Mouse (Mus musculus) v-Abl transformed pro-B cells (cell line): ENCODE results near the gene Mier2.

Experiments used
- in situ Hi-C, 2 experiments: fragments of 400-800 bp; cut with MboI; formaldehyde crosslinking; loops; one replicate each; pipeline ENCODE4 v1.15.1; 2025; ENCODE audit not compliant: unreplicated experiment in 2 of 2

Gene Mier2

GRCm38 (mm10) chr10:79542171-79542570, 12.8 kb downstream of the Mier2 start:
- in situ Hi-C loops: no loop called here

GRCm38 (mm10) chr10:79541522-79541921, 13.5 kb downstream of the Mier2 start:
- in situ Hi-C loops: no loop called here

- in situ Hi-C loops: no loop called here
Observed at GRCm38 (mm10) chr10:79540746-79541145, 14.3 kb downstream of the Mier2 start.

DNA sequence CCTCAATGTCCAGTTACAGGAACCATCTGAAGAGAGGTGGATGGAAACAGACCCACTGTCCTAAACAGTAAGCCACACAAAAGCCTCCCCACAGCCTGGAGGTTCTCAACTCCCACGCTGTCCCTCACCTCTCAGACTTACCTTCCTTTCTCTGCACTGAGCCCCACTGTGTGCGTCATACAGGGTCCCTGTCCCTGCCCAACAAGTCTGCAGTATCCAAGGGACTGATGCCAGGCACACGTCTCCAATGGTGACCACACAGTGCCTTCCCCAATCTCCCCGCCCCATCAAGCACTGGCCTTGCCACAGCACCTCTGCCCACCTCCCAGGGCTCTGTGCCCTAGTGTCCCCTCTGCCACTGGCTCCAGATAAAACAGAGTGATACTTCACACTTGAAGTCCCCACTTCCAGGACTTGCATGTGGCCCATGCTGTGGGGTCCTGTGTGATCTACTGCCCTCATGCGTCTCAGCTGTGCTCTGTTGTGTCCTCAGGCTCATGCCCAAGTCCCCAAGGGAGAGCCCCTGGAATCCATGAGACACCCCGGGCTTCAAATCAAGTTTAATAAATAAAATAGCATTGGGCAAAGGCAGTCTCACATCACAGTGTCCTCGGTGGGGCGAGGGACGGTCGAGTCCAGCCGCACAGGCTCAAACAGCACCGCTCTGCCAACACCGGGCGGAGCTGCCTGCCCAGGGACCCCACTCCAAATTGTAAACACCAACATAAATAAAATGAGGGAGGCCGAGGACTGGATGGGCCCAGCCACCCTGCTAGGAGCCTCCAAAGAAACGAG, 15.1 kb downstream of the Mier2 start:
- in situ Hi-C loops: no loop called here

DNA sequence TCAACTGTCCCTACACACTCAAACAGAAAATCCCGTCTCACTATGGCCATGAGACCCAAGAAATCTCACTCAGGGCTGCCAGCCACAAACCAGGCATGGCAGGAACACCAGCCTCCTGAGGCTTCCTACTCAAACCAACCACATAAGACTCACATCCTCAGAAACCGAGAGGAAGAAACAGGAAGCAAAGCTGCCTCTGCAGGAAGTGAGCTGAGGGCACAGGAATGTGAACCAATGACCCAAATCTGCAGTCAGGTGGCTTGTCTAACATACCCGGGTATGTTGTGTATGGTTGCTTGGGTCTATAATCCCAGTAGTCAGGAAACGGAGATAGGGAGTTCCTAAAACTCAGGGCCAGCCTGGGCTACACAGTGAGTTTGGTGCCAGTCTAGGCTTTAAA, 16.1 kb downstream of the Mier2 start:
- in situ Hi-C loops: no loop called here

GRCm38 (mm10) chr10:79538323-79538722, 16.7 kb downstream of the Mier2 start:
- in situ Hi-C loops: no loop called here

- in situ Hi-C loops: no loop called here
Observed at GRCm38 (mm10) chr10:79537781-79538180, 17.2 kb downstream of the Mier2 start.

GRCm38 (mm10) chr10:79537271-79537670, 17.7 kb downstream of the Mier2 start:
- in situ Hi-C loops: no loop called here

DNA sequence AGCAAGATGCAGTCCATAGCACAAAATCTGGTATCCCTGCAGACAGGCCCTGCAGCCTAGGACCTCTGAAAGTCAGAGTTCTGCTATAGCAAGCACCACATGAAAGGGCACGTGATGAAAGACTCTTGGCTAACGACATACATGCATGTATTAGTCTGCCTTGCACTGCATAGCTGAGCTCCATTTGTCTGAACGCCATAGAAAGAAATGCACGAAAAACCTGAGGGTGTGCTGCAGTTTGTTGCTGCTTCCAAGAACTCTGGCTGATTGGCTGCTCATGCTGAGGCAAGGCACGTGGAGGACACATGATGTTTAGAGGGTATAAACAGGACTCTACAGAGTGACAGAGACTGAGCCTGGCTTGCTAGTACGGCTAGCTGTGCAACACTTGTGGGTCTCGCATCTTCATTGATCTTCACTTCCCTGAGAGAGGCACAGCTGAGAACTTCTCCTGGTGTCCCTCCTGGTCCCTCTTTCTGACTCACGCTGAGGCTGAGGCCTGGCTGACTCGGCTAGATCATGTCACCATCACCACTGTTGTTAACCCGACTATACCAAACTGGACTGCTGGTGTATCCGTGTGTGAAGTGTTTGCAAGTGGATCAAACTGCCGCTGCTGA, 18.4 kb downstream of the Mier2 start:
- in situ Hi-C loops: no loop called here

DNA sequence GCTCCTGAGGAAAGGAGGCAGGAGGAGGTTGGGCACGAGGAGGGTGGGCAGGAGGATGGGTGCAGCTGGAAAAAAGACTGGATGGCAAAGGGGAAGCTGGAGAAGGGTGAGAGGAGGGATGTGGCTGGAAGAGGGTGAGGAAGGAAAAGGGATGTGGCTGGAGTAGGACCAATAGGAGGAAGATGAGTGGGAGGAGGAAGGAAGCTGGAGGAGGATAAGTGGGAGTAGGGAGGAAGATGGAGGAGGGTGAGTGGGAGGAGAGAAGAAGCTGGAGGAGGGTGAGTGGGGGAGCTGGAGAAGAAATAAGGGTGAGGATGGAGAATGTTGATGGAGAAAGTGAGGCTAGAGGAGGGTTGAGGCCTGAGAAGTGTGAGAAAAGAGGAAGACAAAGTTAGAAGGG, 19.6 kb downstream of the Mier2 start:
- in situ Hi-C loops: no loop called here

DNA sequence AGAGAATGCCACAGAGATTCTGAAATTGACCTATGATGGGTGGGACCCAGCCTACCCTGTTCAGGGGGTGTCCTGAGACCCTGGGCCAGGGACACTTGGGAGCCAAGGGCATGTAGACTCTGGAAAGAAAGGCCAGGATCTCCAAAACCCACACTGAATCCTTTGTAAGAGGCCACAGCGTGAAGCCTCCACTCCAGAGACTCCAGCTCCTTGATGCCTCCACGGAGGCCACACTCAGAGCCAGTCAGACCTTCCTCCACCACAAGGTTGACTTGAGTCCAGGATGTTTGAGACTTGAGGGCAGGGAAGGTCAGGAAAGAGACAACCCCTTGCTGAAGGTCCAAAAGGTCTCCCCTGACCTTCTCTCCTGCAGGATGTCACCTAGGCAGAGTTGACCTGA, 20.6 kb downstream of the Mier2 start:
- in situ Hi-C loops: no loop called here

- in situ Hi-C loops: no loop called here
Observed at GRCm38 (mm10) chr10:79533126-79533911, 21.7 kb downstream of the Mier2 start, which contains the start of gene Plpp2. Gene Plpp2 (minus strand): TSS chr10:79533796.

DNA sequence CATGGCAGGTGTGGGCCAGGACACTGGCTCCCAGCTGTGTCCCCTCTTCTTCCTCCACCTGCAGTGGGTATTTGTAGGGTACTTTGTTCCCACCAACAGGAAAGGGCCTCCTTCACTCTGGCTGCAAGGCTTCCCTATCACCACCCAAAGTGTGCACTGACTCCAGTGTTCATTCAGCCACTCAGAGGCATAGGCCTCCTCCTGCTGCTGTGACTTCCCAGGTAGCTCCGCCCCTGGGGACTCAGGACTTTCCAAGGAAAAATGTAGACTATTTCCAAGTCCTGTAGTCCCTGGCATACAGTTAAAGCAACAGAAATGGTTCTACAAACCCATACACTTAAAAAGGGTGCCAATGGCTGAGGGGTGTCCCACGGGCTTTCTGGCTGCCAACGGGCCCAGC, 22.3 kb downstream of the Mier2 start:
- in situ Hi-C loops: no loop called here

DNA sequence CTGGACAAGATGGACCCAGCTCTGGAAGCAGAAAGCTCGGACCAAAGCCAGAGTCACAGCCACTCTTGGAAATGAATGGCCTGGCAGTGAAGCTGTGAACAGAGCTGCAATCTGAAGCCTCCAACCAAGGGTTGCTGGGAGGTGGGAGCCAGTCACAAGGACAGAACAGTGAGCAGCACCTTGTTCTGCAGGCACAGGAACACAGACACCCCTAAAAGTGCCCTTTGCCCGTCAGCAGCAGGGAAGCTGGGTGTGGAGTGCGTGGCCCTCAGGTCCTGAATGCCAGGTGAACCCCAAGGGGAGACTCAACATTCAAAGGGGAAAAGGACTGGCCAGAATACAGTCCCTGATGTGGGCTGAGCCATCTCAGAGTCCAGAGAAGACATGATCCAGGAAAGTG, 23.4 kb downstream of the Mier2 start:
- in situ Hi-C loops: no loop called here

DNA sequence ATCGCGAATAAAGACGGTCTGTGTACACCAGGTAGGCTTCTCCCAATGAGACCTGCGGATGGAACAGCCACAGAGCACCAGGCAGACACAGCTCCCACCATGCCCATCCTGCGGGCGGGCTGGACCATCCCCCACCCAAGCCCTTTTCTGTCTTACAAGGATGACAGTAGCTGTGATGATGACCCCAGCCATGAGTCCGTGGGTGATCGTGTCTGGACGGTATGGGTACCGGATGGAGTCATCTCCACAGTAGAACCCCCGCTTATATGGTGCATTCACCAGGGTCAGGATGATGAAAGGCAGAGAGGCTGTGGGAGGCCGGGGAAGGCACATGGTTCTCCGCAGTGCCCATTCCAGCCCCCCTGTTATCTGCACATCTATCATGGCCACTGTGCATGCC, 24.3 kb downstream of the Mier2 start:
- in situ Hi-C loops: no loop called here

- in situ Hi-C loops: no loop called here
Observed at GRCm38 (mm10) chr10:79530241-79530640, 24.8 kb downstream of the Mier2 start.

DNA sequence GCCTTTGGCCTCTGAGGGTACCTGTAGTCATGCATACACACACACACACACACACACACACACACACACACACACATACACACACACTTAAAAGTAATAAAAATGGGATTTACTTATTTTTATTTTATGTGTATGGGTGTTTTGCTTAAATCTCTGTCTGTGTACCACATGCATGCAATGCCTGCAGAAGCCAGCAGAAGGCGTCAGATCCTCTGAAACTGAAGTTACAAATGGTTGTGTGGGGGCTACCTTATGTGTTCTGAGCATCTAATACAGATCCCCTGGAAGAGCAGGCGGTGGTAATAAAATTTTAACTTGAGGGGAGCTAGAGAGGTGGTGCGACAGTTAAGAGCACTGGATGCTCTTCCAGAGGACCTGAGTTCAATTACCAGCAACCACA, 26.9 kb downstream of the Mier2 start:
- in situ Hi-C loops: no loop called here

GRCm38 (mm10) chr10:79527453-79527845, 27.6 kb downstream of the Mier2 start:
- in situ Hi-C loops: no loop called here

- in situ Hi-C loops: no loop called here
Observed at GRCm38 (mm10) chr10:79526661-79527452, 28.1 kb downstream of the Mier2 start.

DNA sequence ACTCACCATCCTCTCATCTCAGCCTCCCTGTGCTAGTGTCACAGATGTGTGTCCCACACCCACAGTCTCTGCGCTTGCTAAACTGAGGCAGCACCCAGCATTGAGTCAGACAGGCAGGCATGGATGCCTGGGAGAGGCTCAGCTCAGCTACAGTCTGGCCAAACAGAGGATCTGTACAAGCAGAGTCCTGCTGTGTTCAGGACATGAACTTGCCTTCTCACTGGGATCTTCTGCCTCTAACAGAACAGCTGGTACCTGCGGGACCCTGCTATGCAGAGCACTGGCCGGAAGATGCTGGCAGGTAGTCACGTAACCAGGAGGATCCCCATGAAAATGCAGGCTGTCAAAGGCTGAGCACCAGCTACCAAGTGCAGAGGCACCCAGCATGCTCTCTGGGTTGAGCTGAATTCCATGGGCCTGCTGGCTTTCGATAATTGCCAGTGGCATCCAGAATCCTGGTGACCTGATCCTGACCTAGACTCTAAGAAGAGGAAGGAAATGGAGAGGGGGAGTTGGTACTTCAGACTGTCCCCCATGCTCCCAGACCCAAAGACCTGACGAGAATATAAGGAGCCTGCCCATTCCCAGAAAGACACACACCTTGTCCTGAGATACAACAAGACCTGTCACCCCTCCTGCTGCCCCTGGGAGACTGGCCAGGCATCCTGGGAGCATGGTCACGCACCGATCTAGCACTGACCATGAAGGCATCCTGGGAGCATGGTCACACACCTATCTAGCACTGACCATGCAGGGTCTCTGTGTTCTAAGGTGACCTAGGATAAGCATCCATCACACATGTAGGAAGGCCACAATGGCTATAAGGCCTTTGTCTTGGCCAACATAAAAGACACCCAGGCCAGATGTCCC, 29.3 kb downstream of the Mier2 start:
- in situ Hi-C loops: no loop called here
